In the genomic region with DNA sequence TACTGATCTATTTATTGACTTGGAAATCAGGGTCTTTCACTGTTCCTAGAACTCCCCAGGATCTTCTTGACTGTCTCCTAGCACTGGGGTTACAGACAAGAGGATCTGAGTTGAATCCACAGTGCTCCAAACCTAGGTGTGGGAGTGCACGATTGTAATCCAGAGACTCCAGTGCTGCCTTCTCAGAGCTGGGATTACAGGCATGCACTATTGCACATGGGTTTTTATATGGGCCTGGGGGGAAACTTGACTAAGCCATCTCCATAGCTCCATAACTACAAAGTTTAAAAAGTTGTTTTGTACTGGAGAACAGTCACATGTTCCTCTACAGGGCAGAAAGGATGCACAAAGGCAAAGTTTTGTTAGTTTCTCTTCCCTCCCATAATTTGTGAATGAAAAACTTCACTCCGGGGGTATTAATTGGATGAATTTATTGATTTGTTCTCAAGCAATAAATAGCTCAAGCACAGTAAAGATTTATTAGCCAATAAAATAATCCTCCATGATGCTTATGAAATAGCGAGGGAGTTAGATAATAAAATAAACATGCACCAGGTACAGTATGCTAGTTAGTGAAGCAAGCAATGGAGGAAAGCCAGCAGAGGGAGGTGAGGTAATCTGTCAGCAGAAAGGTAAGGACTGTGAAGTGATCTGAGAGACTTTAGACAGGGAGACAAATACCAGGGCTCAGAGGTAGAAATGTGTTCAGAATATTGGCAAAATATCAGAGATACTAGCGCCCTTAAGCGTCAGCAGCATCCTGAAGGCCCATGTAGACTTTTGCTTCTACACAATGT, we compare ENCODE assay signal across 26 mouse cellular contexts. TPM values are rescaled to one million over a fixed set of nuclear protein-coding genes. Genes with fewer than 3 reads are reported as not detected.
DNase-seq lines count a peak whose midpoint lies in the region; ATAC-seq and TF ChIP-seq lines count a peak whose summit lies in the region.
"Had no signal": no experiment of that assay in that cellular context is flagged by ENCODE, and none has a peak within 500 bp of the region (broad histone marks: within the 10 kb centered on the region; RNA-seq: fewer than 3 reads in every experiment).

No protein-coding gene starts in this region.

- no peak overlapping the region for H3K9ac ChIP-seq in intestine, postnatal 0 days (ENCODE audit: low read depth, low read length)
- H3K9ac ChIP-seq in intestine, embryonic 16.5 days (ENCODE audit: low read depth, low read length) = no peak overlapping the region
- no peak overlapping the region for H3K9ac ChIP-seq in forebrain, embryonic 12.5 days
- H3K9ac ChIP-seq: forebrain, embryonic 13.5 days; heart, embryonic 15.5 days; hindbrain, embryonic 13.5 days; liver, embryonic 12.5 days; lung, embryonic 14.5 days; neural tube, embryonic 12.5 days had no signal

- H3K4me3 ChIP-seq in intestine, postnatal 0 days (ENCODE audit: low read depth, low read length) = no peak overlapping the region
- no peak overlapping the region for H3K4me3 ChIP-seq in intestine, embryonic 16.5 days (ENCODE audit: low read length)
- no peak overlapping the region for H3K4me3 ChIP-seq in forebrain, embryonic 12.5 days (replicated peaks)
- H3K4me3 ChIP-seq: erythroblast, embryonic 14.5 days; forebrain, embryonic 13.5 days; heart, embryonic 15.5 days; hindbrain, embryonic 13.5 days; liver, embryonic 12.5 days; midbrain, embryonic 10.5 days; myocyte; neural tube, embryonic 12.5 days had no signal

- WGBS in intestine, postnatal 0 days = 66% methylated on average over 5 of the region's 5 CpGs
- WGBS in intestine, embryonic 16.5 days = 72% methylated on average over 5 of the region's 5 CpGs
- WGBS in forebrain, embryonic 12.5 days = 89% methylated on average over 5 of the region's 5 CpGs

- H3K4me1 ChIP-seq in intestine, postnatal 0 days (replicated peaks; ENCODE audit: control insufficient read depth, insufficient read depth, low read length) = no peaks in the 10 kb centered on the region
- H3K4me1 ChIP-seq in intestine, embryonic 16.5 days (ENCODE audit: control insufficient read depth, insufficient read depth, low read length) = no peaks in the 10 kb centered on the region
- H3K4me1 ChIP-seq in forebrain, embryonic 12.5 days = no peaks in the 10 kb centered on the region
- H3K4me1 ChIP-seq: forebrain, embryonic 13.5 days; hindbrain, embryonic 13.5 days; liver, embryonic 12.5 days; midbrain, embryonic 10.5 days; neural tube, embryonic 12.5 days had no signal

- no peak overlapping the region for H3K4me2 ChIP-seq in intestine, postnatal 0 days (replicated peaks; ENCODE audit: low read depth)
- H3K4me2 ChIP-seq in intestine, embryonic 16.5 days (ENCODE audit: low read depth, low read length) = no peak overlapping the region
- no peak overlapping the region for H3K4me2 ChIP-seq in forebrain, embryonic 12.5 days
- H3K4me2 ChIP-seq: forebrain, embryonic 13.5 days; heart, embryonic 15.5 days; hindbrain, embryonic 13.5 days; liver, embryonic 12.5 days; lung, embryonic 14.5 days; neural tube, embryonic 12.5 days had no signal

- no peaks in the 10 kb centered on the region for H3K27me3 ChIP-seq in intestine, postnatal 0 days (replicated peaks; ENCODE audit: control insufficient read depth, insufficient read depth, low read length)
- H3K27me3 ChIP-seq in intestine, embryonic 16.5 days (replicated peaks; ENCODE audit: control insufficient read depth, insufficient read depth, low read length) = no peaks in the 10 kb centered on the region
- no peaks in the 10 kb centered on the region for H3K27me3 ChIP-seq in forebrain, embryonic 12.5 days
- H3K27me3 ChIP-seq: forebrain, embryonic 13.5 days; heart, embryonic 15.5 days; hindbrain, embryonic 13.5 days; liver, embryonic 12.5 days; neural tube, embryonic 12.5 days had no signal

- no peak for TF ChIP-seq CTCF in intestine, postnatal 0 days (IDR thresholded peaks at IDR 0.05; ENCODE audit: low read depth)

- ATAC-seq in intestine, postnatal 0 days = peak; percentile 25; the same call in 1 of the 2 replicates
- no peak for ATAC-seq in intestine, embryonic 16.5 days
- ATAC-seq in forebrain, embryonic 12.5 days (ENCODE audit: low FRiP score) = no peak
- ATAC-seq: forebrain, embryonic 13.5 days; liver, embryonic 12.5 days had no signal

- peak; percentile 75 for DNase-seq in lung, postnatal 25 days (ENCODE audit: low spot score)
- no peak for DNase-seq in lung, postnatal 14 days
- peak; percentile 24 for DNase-seq in NIH3T3 (ENCODE audit: low read depth)
- peak; percentile 98 for DNase-seq in gonadal fat pad, adult 2 months (ENCODE audit: low read depth)
- DNase-seq in heart, adult 8-10 months (ENCODE audit: low spot score) = no peak
- DNase-seq: adrenal gland, postnatal 10 days; cerebellum, adult 11 months; cerebellum, adult 9-10 months; gastrocnemius, postnatal 36 days; kidney, adult 11 months; layer of hippocampus, adult 9-11 months; lung, embryonic 14.5 days; right cerebral cortex, adult 18-20 months; spleen, adult 18-20 months; thymus, postnatal 14 days had no signal

- no peaks in the 10 kb centered on the region for H3K9me3 ChIP-seq in intestine, postnatal 0 days (ENCODE audit: control insufficient read depth)
- no peaks in the 10 kb centered on the region for H3K9me3 ChIP-seq in intestine, embryonic 16.5 days (ENCODE audit: control insufficient read depth, low read length)
- H3K9me3 ChIP-seq in forebrain, embryonic 12.5 days = no peaks in the 10 kb centered on the region
- H3K9me3 ChIP-seq: forebrain, embryonic 13.5 days; heart, embryonic 15.5 days; hindbrain, embryonic 13.5 days; liver, embryonic 12.5 days; midbrain, embryonic 10.5 days; neural tube, embryonic 12.5 days had no signal

- H3K36me3 ChIP-seq in intestine, postnatal 0 days (ENCODE audit: control insufficient read depth, insufficient read depth) = 0 out of 2 replicates have a peak, but pooled peaks cover 5% of the 10 kb centered on the region
- H3K36me3 ChIP-seq in intestine, embryonic 16.5 days (ENCODE audit: control insufficient read depth, insufficient read depth, low read length) = no peaks in the 10 kb centered on the region
- H3K36me3 ChIP-seq in forebrain, embryonic 12.5 days (replicated peaks) = no peaks in the 10 kb centered on the region
- H3K36me3 ChIP-seq: heart, embryonic 15.5 days; liver, embryonic 12.5 days; midbrain, embryonic 10.5 days had no signal

- H3K27ac ChIP-seq in intestine, postnatal 0 days (ENCODE audit: low read depth, low read length) = no peak overlapping the region
- H3K27ac ChIP-seq in intestine, embryonic 16.5 days (ENCODE audit: low read length) = no peak overlapping the region
- no peak overlapping the region for H3K27ac ChIP-seq in forebrain, embryonic 12.5 days
- H3K27ac ChIP-seq: forebrain, embryonic 13.5 days; heart, embryonic 15.5 days; hindbrain, embryonic 13.5 days; liver, embryonic 12.5 days; midbrain, embryonic 10.5 days; neural tube, embryonic 12.5 days had no signal

RNA-seq across cellular contexts. Expression of gene Cd200, which starts 30.5 kb away (rescaled TPM):
- 108 and 114 TPM in 2 replicates for polyA plus RNA-seq in intestine, postnatal 0 days (2015; fragmentation: Nextera tagmentation; extraction: Ambion mirVana)
- polyA plus RNA-seq in intestine, embryonic 16.5 days (2015; fragmentation: Nextera tagmentation; extraction: Ambion mirVana) = 34.4 and 35.4 TPM in 2 replicates
- 84.0 and 113 TPM in 2 replicates for polyA plus RNA-seq in gonadal fat pad, adult 2 months (2012; rRNA removed)
- polyA plus RNA-seq in forebrain, embryonic 12.5 days (2016; fragmentation: Nextera tagmentation; extraction: Ambion mirVana) = 58.9 and 62.0 TPM in 2 replicates
- total RNA-seq in heart, adult 8-10 months (2022) = 10 to 100 TPM; 40.5 to 94.2 (median 53.1) TPM

Comparison
In these comparisons a context has a peak if more than half of its experiments do, and no peak if none do; other contexts are left out.
1. DNase-seq: peak in lung, postnatal 25 days (single experiment), NIH3T3 (single experiment) and gonadal fat pad, adult 2 months (single experiment); none in lung, postnatal 14 days (single experiment) and heart, adult 8-10 months (single experiment).